Mouse (Mus musculus): Measurements from ENCODE around the gene Ribc2. TPM values are rescaled to one million over a fixed set of nuclear protein-coding genes. Genes with fewer than 3 reads are reported as not detected.

Ribc2 gene
- total and polyA plus RNA-seq, 3 experiments = not detected

GRCm38 (mm10) chr15:85151433-85151918, 19.6 kb downstream of the Ribc2 start:
- dilution Hi-C loops (cut with MboI; ENCODE audit: extremely low pct_ligation_motif_present, extremely low pct_unique_long_range_greater_than_20kb, low sequenced_read_pairs) (no loop called here), in situ Hi-C loops (cut with MboI; ENCODE audit: low pct_ligation_motif_present, low pct_unique_long_range_greater_than_20kb, low sequenced_read_pairs) (loop anchor here (5.0 kb wide), 1 partner anchor 96 kb away; no protein-coding TSS in a partner anchor)
- TF ChIP-seq SIN3A (IDR thresholded peaks at IDR 0.05; ENCODE audit: low read length) (no peak), ZKSCAN1 (IDR thresholded peaks at IDR 0.05; ENCODE audit: borderline replicate concordance, low read depth, low read length) (no peak), NELFE (IDR thresholded peaks at IDR 0.05; ENCODE audit: low read depth, low read length) (peak; percentile 36; the same call in 1 of the 2 replicates), MYC (IDR thresholded peaks at IDR 0.05; ENCODE audit: low read depth, low read length) (no peak), PAX5 (IDR thresholded peaks at IDR 0.05; ENCODE audit: low read length) (no peak), ZC3H11A (IDR thresholded peaks at IDR 0.05; ENCODE audit: low read depth, low read length) (no peak), MEF2A (IDR thresholded peaks at IDR 0.05; ENCODE audit: borderline replicate concordance, low read depth, low read length) (no peak), JUN (IDR thresholded peaks at IDR 0.05; ENCODE audit: insufficient read depth, low read depth, low read length) (no peak), RAD21 (IDR thresholded peaks at IDR 0.05; ENCODE audit: low read depth, low read length) (peak; percentile 83), MAZ (IDR thresholded peaks at IDR 0.05; ENCODE audit: low read depth, low read length) (no peak), USF2 (conservative IDR thresholded peaks at IDR 0.05; ENCODE audit: low read depth, low read length) (no peak), SMC3 (IDR thresholded peaks at IDR 0.05; ENCODE audit: low read depth, low read length) (peak; percentile 90), TCF12 (IDR thresholded peaks at IDR 0.05; ENCODE audit: low read depth, low read length) (no peak), HCFC1 (IDR thresholded peaks at IDR 0.05; ENCODE audit: low read depth, low read length) (no peak), CTCF (conservative IDR thresholded peaks at IDR 0.05 in 1 of 2, IDR thresholded peaks at IDR 0.05 in 1 of 2; ENCODE audit: low read depth in 2 of 2, low read length in 2 of 2) (peak; percentile 67 to 94), ELF1 (IDR thresholded peaks at IDR 0.05; ENCODE audit: low read depth, low read length) (no peak)
- Histone ChIP-seq H3K9me3 (replicated peaks; ENCODE audit: low read length) (no peaks in the 10 kb centered on the region), H3K79me2 (replicated peaks; ENCODE audit: control insufficient read depth, extremely low read depth, insufficient read depth, poor library complexity, severe bottlenecking) (no peaks in the 10 kb centered on the region), H3K36me3 (replicated peaks in 1 of 2; ENCODE audit: control insufficient read depth in 1 of 2, insufficient read depth in 1 of 2, low read length in 1 of 2) (no peaks in the 10 kb centered on the region), H3K27me3 (replicated peaks) (peaks cover 84% of the 10 kb centered on the region), H3K4me2 (ENCODE audit: insufficient read depth, low read depth, poor library complexity, severe bottlenecking) (no peak overlapping the region), H3K27ac (ENCODE audit: insufficient read depth, low read depth) (no peak overlapping the region), H3K9ac (ENCODE audit: insufficient read depth, low read depth) (no peak overlapping the region), H3K4me1 (ENCODE audit: control insufficient read depth in 1 of 2, insufficient read depth in 2 of 2) (peaks cover 0 to 3% of the 10 kb centered on the region in 2 experiments; a peak in 1 of 4 replicates), H3K4me3 (replicated peaks in 1 of 3; ENCODE audit: low read depth in 2 of 3, low read length in 2 of 3, poor library complexity in 1 of 3) (no peak overlapping the region)
- peak; percentile 34 for DNase-seq (ENCODE audit: extremely low read depth)

GRCm38 (mm10) chr15:85152577-85152976, 20.7 kb downstream of the Ribc2 start:
- in situ Hi-C loops (cut with MboI; ENCODE audit: low pct_ligation_motif_present, low pct_unique_long_range_greater_than_20kb, low sequenced_read_pairs) (loop anchor here (5.0 kb wide), 1 partner anchor 95 kb away; no protein-coding TSS in a partner anchor), dilution Hi-C loops (cut with MboI; ENCODE audit: extremely low pct_ligation_motif_present, extremely low pct_unique_long_range_greater_than_20kb, low sequenced_read_pairs) (no loop called here)

More at GRCm38 (mm10) chr15:85152577-85152976, 20.7 kb downstream of the Ribc2 start:
- Histone ChIP-seq H3K27me3 (replicated peaks) (peaks cover 85% of the 10 kb centered on the region), H3K9ac (ENCODE audit: insufficient read depth, low read depth) (no peak overlapping the region), H3K4me3 (replicated peaks in 1 of 3; ENCODE audit: low read depth in 2 of 3, low read length in 2 of 3, poor library complexity in 1 of 3) (no peak overlapping the region), H3K36me3 (replicated peaks in 1 of 2; ENCODE audit: control insufficient read depth in 1 of 2, insufficient read depth in 1 of 2, low read length in 1 of 2) (no peaks in the 10 kb centered on the region), H3K4me1 (ENCODE audit: control insufficient read depth in 1 of 2, insufficient read depth in 2 of 2) (peaks cover 0 to 3% of the 10 kb centered on the region in 2 experiments; a peak in 1 of 4 replicates), H3K9me3 (replicated peaks; ENCODE audit: low read length) (peaks cover 4% of the 10 kb centered on the region), H3K4me2 (ENCODE audit: insufficient read depth, low read depth, poor library complexity, severe bottlenecking) (no peak overlapping the region), H3K79me2 (replicated peaks; ENCODE audit: control insufficient read depth, extremely low read depth, insufficient read depth, poor library complexity, severe bottlenecking) (no peaks in the 10 kb centered on the region), H3K27ac (ENCODE audit: insufficient read depth, low read depth) (no peak overlapping the region)
- no peak for DNase-seq (ENCODE audit: extremely low read depth)
- TF ChIP-seq CTCF (conservative IDR thresholded peaks at IDR 0.05 in 1 of 2, IDR thresholded peaks at IDR 0.05 in 1 of 2; ENCODE audit: low read depth in 2 of 2, low read length in 2 of 2) (no peak), PAX5 (IDR thresholded peaks at IDR 0.05; ENCODE audit: low read length) (no peak), HCFC1 (IDR thresholded peaks at IDR 0.05; ENCODE audit: low read depth, low read length) (no peak), USF1 (IDR thresholded peaks at IDR 0.05; ENCODE audit: low read depth, low read length) (no peak), USF2 (conservative IDR thresholded peaks at IDR 0.05; ENCODE audit: low read depth, low read length) (no peak), ZC3H11A (IDR thresholded peaks at IDR 0.05; ENCODE audit: low read depth, low read length) (no peak), ZNF384 (IDR thresholded peaks at IDR 0.05; ENCODE audit: low read depth, low read length) (no peak), CHD2 (IDR thresholded peaks at IDR 0.05; ENCODE audit: low read length) (no peak), MAFK (IDR thresholded peaks at IDR 0.05; ENCODE audit: insufficient replicate concordance, low read length) (no peak), ETS1 (conservative IDR thresholded peaks at IDR 0.05; ENCODE audit: low read depth, low read length) (no peak), BHLHE40 (IDR thresholded peaks at IDR 0.05; ENCODE audit: low read depth, low read length) (no peak), SMC3 (IDR thresholded peaks at IDR 0.05; ENCODE audit: low read depth, low read length) (no peak), NRF1 (IDR thresholded peaks at IDR 0.05; ENCODE audit: low read depth, low read length) (no peak), ELF1 (IDR thresholded peaks at IDR 0.05; ENCODE audit: low read depth, low read length) (no peak)
